Mouse (Mus musculus): ENCODE results near the gene Olfr1020.

Gene Olfr1020

GRCm38 (mm10) chr2:85846730-85847129 is at the start of gene Olfr1020:
Gene Olfr1020 (plus strand): TSS chr2:85847030.
- no peak for DNase-seq (ENCODE audit: low read depth, low spot score)

DNA sequence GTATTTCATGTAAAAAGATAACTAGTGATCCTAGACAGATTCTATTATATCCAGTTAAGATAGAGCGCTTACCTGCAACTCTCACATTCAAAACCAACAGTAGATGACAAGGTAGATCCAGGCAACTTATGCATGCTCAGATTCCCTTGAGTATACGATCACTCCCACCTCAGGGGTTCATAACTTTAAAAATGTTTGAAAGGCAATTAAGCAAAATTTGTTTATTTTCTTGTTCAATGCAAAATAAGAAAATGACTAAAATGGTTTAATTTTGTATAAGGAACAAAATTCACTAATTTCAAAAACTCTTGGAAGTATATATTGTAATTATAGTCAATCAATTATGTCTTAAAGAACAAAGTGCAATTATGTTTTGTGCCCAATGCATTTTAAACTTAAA is 44.4 kb upstream of the Olfr1020 start, which contains the start of gene Olfr1016:
Olfr1016 (minus strand) TSS at position 101 of the 400 bp plus-strand sequence.
- DNase-seq (ENCODE audit: low read depth, low spot score), result no peak

DNA sequence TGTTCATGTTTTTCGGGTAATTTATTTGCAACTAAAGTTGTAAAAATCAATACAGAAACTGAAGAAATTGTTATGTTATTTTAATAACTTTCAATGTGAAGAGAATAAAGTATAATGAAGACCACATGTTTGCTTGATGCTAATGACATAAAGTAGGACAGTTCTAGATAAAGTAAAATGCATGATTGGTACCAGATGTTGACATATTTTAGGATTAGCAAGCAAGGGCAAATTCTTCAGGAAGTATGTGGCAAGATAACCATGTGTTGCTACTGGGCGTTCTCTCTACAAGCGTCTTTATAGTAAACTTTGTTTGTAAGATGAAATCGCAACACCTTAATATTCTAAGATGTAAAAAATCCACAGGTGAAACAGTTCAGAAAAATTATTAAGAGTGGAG is 42.3 kb upstream of the Olfr1020 start:
- no peak for DNase-seq (ENCODE audit: low read depth, low spot score)

- DNase-seq (ENCODE audit: low read depth, low spot score), result no peak
Measured at GRCm38 (mm10) chr2:85818179-85818578, 28.7 kb upstream of the Olfr1020 start, which contains the start of gene Olfr1018. Gene Olfr1018 (plus strand): TSS chr2:85818479.

- no peak for DNase-seq (ENCODE audit: low read depth, low spot score)
Measured at GRCm38 (mm10) chr2:85845383-85845782, 1.4 kb upstream of the Olfr1020 start, which contains the start of gene Olfr1019. Gene Olfr1019 (minus strand): TSS chr2:85845483.

GRCm38 (mm10) chr2:85868294-85868693 is 21.5 kb downstream of the Olfr1020 start, which contains the start of gene Olfr1022:
Gene Olfr1022 (plus strand): TSS chr2:85868594.
- DNase-seq (ENCODE audit: low read depth, low spot score), result no peak

DNA sequence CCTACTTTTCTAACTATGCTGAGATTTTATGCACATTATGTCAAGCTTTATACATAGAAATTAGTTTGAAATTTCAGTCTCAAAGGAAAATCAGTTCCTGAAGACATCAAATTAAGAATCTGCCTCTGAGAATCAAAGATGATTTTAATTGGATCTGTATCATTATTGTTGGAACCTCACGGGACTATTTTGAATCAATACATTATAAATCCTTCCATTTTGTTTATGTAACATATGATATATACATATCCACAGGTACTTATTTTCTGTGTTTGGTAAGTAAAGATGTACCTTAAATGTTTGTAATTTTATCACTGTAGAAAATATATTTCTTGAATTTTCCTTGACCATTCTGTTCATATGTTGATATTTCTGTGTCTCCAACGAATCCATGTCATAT is 38.5 kb downstream of the Olfr1020 start, which contains the start of gene Olfr1023:
Olfr1023 (plus strand) TSS at position 301 of the 400 bp plus-strand sequence.
- DNase-seq (ENCODE audit: low read depth, low spot score), result no peak

Data from WW6 (cell line).